Mouse (Mus musculus) forelimb bud, embryonic 11.5 days (tissue): ENCODE results near the gene Nkg7.
A peak's percentile ranks its signal among the peaks of the same experiment; 100 is the strongest.

Source experiments
- DNase-seq: peaks from one replicate; pipeline ENCODE4 v3.0.0-alpha.2; 2012; ENCODE audit warnings: low read depth, low spot score

Nkg7 gene

DNA sequence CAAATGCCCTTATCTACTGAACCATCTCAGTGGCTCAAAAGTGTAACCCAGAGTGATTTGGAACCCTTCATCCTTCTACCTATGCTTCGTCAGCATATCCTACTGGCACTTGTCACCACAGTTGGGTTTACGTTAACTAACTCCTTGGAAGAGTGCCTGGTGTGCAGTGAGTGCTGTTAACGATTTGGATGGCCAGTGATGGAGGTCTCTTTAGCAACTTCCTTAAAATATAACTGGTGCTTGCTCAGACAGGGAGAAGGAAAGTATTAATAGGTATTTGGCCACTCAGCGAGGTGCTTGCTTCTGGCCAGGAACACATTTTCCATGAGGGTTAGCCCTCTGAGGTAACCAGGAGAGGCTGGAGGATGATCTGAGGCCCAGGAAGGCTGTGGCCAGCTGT lies 10.9 kb downstream of the Nkg7 start:
- no peak for DNase-seq

DNA sequence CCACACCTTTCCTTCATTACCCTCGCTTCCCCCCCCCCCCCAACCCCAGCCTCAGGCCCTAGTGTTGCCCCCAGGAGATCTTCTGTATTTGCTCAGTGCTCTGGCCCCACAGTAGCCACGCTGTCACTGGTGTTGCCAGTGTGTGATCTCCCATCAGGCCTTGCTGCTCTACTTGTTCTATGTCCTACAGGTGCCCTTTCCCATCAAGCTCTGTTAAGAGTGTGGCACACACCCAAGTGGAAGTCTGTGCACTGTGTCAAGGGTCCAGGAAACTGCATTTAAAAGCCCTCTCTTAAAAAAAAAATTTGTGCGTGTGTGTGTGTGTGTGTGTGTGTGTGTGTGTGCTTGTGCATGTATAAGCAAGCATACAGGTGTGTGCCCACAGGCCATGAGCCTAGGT lies 11.4 kb downstream of the Nkg7 start:
- no peak for DNase-seq

DNA sequence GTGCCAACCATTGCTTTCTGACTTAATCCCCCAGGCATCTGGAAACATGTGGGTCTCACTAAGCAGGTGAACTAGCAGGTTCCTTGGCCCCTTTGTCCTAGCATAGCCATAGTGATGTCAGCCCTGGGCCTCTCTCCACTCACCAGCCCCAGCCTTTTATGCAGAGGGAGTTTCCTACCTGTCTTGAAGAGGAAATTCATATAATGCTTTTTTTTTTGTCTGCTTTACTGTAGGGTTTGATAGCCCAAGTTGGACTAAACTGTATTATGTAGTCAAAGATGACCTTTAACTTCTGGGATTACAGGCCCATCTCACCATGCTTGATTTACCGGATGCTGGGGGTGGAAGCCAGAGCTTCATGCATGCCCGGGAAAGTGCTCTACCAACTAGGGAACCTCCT lies 12.9 kb downstream of the Nkg7 start:
- no peak for DNase-seq

DNA sequence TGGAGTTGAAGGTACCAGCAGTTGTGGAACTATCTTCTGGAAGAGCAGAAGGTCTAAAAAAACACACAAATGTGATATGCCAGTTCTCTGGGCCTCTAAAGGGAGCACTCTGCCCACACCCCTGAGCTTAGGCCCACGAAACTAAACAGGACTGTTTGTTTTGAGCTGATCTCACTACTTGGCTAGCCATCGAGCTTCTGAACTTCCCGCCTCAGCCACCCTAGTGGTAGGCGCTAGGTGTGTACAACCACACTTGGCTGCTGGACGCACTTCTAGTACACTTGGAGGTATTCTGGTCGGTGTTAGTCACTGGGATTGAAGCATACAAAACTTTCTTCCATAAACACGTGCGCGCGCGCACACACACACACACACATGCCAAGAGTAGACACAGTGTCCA lies 14.9 kb downstream of the Nkg7 start:
- DNase-seq, result no peak

DNA sequence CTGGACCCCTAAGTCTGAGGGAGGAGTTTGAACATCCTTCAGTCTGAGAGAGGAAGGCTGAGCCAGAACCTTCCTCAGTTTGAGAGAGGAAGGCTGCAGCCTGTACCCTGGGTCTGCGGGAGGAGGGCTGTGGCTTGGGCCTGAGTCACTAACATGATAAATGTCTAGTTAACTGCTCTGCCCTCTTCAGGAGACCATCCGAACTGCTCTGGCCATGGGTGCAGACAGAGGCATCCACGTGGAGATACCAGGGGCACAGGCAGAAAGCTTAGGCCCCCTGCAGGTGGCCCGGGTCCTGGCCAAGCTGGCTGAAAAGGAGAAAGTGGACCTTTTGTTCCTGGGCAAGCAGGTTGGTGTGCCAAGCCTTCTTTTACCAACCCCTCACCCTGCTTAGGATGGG lies 15.7 kb downstream of the Nkg7 start:
- no peak for DNase-seq

DNA sequence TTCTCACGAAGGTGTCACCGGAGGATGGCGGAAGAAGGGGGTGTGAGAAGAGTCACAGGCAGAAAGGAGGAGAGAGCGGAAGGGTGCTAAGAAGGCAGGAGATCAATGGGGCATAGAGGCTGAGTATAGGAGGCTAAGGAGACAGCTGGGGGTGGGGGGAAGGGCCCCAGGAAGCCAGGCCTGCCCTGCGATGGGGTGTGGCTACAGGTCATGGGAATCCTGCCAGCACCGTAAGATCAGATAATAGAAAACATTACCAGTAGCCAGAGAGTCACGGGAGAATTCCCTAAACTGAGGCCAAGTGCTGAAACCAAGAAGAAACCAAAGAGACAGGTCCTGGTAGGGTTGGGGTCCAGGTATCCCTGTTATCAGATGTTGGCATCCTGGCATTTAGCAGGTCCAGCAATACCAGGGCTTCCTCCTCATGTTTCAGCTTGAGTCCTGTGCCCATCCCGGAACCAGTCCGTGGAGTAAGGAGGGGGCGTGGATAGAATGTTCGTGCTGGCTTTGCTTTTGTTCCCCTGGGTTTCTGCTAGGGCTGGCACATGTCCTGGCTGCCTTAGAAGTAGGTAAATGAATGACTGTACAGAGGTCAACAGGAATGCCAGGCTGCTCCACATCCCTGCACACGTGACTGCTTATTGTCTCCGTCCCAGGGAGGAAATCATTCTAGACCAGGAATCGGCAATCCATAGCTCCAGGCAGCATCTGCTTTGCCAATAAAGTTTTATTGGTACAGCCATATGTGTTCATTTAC lies 16.9 kb downstream of the Nkg7 start:
- no peak for DNase-seq

DNA sequence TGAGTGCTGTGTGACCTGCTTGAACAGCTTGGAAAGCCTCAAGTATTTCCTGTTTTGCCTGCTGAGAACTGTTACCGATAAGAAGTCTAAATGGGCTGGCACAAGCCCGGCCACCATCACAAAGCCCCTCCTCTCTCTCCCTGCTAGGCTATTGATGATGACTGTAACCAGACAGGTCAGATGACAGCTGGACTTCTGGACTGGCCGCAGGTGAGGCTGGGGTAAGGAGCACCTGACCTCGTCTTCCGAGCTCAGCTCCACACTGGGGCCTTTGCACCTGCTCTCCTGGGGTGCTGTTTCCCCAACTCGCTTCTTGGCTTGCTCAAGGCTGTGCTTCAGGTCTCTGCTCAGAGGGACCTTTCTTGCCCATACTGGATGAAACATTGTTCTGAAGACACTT lies 17.5 kb downstream of the Nkg7 start:
- DNase-seq, result no peak

DNA sequence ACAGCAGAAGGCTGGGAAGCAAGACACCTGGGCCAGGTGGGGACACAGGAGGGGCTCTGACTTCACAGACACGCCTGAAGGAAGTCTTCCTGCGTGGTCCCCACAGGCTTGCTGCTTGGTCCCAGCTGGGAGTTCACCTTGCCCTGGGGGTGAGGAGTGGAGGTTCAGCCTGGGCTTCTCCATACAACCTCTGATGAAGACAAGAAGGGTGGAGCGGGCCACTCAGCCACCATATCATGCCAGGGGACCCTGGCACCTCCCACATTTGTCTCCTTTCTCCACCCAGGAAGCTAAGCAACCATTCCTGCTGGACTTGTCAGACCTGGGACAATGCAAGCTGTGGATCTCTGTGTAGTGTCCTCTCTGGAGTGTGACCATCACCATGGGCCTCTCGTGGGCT lies 26.0 kb downstream of the Nkg7 start, which contains the start of gene Vsig10l:
Gene Vsig10l (plus strand): TSS at position 301 of the 400 bp plus-strand sequence.
- DNase-seq, result no peak

DNA sequence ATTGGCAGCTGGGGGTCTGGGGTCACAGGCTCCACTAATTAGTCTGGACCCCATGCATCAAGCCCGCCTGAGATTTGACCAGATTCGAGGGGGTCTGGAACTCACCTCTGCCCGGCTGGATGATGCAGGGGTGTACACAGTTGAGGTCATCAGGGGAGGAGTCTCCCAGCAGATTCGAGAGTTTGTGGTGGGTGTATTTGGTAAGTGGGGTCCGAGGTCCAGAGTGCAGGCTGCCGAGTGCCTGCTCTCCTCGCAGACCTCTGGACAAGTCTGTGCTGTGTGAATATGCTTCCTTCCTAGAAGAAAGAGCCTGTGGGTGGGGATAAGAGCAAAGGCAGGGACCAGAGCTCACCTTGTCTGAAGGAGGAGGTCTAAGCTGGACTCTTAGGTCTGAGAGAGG lies 27.1 kb downstream of the Nkg7 start:
- no peak for DNase-seq

DNA sequence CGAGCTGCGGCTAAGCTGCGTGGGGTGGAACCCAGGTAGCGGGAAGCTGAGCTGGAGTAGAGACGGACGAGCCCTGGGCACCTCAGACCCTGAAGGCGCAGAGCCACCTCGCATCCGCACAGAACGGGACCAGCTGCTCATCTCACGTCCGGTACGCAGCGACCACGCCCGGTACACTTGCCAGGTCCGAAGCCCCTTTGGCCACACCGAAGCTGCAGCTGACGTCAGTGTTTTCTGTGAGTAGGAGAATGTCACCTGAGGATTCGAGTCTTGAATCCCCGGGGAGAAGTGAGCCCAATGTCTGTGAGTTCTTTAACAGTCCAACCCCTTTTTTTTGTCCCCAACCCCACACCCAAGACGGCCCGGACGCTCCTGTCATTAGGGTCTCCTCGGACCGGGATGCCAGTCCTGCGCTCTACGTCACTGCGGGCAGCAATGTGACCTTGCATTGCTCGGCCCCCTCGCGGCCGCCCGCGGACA lies 28.0 kb downstream of the Nkg7 start:
- DNase-seq, result peak; percentile 35

DNA sequence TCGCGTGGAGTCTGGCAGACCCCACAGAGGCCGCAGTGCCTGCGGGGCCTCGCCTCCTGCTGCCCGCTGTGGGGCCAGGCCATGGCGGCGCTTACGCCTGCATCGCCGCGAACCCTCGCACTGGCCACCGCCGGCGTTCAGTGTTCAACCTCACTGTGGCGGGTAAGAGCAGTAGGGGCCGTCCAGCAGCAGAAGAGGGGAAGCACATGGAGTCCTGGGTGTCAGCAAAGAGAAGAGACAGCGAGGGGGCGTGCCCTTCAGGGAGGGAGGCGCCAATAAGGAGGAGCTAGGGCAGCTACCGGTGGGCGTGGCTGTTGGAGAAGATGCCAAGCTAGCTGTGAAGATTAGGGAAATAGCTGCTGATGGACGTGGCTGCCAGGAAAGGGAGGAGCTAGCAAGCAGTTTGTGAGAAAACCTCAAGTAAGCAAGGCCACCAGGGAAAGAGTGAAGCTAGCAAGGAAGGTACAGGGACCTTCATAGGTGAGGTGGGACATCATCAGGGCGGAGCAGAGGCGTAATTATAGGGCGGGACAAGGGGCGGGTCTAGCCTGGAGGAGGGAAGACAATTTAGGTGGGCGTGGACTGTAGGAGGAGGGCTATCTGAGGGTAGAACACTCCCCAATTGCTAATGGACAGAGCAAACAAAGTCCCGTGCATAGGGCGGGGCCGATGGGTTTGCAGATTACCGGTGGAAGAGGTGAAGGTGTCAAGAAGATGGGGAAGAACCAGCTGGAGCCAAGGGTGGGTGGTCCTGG lies 28.6 kb downstream of the Nkg7 start:
- peak; percentile 66 for DNase-seq

DNA sequence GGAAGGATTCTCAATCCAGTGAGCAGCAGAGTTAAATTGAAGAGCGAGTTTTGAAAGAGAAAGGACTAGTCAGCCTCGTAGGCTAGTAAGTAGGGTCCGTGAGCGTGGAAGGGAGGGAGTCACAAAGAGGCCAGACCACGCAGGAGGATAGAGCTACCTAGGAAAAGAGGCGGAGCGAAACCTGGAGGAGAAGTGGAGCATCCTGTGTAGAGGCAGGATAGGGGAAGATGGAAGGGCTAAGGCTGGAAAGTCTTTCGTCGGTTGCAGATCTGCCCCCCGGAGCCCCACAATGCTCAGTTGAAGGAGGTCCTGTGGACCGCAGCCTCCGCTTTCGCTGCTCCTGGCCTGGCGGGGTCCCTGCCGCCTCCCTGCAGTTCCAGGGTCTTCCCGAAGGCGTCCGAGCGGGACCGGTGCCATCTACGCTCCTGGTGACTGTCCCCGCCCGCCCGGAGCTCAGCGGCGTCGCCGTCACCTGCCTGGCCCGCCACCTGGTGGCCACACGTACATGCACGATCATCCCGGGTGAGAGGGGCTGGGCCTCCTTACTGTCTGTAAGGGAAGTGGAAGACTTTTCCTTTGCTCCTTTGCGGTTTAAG lies 29.3 kb downstream of the Nkg7 start:
- peak; percentile 68 for DNase-seq

DNA sequence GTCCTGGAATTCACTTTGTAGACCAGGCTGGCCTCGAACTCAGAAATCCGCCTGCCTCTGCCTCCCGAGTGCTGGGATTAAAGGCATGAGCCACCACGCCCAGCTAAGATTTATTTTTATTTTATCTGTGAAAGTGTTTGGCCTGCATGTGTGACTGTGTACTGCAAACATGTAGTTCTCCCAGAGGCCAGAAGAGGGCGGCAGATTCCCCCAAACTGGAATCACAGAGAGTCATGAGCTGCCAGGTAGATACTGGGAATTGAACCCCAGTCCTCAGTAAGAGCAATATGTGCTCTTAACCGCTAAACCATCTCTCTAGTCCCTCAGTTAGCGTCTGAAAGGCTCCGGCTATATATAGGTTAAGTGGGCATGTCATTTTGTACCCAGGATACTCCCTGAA lies 33.5 kb downstream of the Nkg7 start:
- peak; percentile 49 for DNase-seq

DNA sequence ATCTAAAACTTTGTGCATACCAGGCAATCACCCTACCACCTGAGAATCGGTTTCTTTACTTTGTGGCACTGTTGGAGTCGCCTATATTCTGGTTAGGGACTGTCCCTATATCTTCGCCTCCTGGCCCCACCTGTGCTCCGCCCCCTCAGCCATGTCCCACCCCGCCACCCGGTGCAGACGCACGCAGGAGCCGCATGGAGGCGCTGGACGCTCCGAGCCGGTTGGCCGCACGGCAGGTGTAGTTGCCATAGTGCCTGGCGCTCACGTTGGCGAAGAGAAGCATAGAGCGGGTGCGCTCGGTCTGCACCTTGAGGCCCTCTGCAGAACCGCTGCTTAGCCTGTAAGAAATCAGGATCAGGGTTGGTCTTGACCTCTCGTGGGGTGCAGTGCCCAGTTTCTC lies 38.8 kb downstream of the Nkg7 start:
- no peak for DNase-seq

DNA sequence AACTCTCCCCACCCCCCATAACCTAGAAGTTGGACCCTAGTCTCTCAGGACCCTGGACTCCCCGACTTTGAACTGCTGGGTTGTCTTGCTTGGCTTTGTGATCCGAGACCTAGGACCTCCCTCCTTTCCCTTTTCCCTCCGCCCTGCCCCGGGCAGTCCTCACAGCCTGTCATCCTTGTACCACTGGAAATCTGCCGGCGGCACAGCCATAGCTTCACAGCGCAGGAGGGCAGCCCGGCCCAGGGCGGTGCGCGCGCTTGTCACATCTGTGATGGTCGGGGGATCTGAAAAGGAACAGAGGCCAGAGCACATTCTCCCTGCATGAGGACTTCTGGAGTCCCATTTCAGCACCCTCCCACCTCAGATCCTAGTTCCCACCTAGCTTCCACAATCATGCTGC lies 39.5 kb downstream of the Nkg7 start:
- DNase-seq, result no peak

DNA sequence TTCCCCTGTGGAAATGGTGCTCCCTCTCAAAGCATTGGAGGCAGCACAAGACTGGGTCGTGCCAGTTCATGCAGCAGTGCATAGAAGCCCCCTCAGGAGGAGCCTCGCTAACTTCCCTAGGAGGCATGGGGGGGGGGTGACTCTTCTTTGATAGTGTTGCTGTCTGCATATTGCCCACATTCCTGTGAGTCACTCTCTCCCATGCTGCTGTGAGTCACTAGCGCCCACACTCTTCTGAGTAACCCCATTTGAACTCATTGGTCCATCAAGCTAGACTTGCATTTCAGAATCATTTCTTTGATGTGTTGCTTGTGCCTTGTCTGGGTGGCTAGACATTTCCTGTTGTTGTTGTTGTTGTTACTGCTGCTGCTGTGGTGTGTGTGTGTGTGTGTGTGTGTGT lies 44.3 kb downstream of the Nkg7 start:
- DNase-seq, result no peak

DNA sequence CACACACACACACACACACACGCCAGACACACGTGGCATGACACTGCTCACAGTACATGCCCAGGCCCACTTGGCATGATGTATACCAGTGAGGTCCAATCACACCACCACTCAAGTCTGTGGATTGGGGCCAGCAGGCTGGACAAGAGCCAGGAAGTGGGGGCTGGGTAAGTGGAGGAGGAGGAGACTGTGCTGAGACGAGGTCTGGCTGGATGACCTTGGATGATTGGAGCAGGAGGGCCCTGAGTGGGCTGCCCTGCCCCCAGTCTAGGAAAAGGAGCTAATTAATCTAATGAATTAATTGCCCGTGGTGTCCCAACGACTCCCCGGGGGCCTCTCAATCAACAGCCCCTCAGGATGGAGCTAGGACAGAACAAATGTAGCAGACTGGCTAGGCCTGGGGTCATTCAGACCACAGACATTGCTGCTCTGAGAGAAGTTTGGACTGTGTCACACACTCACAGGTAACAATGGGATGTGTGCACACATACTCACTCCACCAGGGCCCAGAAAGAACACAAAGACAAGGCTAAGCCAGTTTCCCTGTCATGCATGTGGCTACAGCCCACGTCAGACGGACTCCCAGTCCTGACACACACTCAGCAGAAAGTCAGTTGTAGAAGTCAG lies 45.3 kb downstream of the Nkg7 start:
- no peak for DNase-seq

DNA sequence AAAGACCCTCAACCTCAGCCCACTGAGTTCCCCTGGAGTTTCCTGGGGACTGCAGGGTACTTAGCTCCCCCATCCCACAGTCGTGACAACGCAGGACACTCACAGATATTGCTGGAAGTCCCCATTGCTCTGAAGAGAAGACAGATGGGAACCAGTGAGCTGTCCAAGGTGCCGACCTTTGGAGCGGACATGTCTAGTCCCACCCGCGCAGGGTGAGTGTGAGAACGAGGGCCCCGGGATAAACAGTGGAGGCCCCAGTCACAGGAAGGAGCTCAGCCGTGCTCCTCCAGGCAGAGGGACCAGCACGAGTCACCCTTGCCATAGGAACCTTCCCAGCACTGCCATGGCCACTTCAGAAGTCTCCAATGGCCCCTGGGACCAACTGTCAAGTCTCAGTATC lies 46.4 kb downstream of the Nkg7 start:
- DNase-seq, result no peak
